Mouse (Mus musculus): Measurements from ENCODE around the gene Ccdc126. TPM values are rescaled to one million over a fixed set of nuclear protein-coding genes. Genes with fewer than 3 reads are reported as not detected.
"Not testable (repeated sequence)": the region's sequence is repeated elsewhere in the genome, so short reads cannot be mapped to it uniquely, and the experiment has no call there.

The Ccdc126 gene
- polyA plus RNA-seq, 1 experiment from 2014 or later, result 10.0 TPM

DNA sequence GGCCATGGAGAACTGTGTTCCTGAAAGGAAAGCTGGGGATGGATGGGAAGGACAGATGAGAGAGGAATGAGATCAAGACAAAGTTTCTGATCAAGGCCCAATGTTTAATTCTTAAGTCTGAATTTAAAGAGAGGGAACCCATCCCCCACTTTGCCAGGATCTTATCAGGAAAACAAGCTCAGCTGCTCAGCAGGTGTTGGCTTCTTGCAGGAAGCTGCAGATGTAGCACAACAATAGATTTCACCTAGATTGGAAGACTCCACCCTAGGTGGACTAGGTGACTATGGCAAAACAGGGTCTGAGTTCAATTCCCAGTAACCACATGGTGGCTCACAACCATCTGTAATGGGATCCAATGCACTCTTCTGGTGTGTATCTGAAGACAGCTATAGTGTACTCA is 20.8 kb upstream of the Ccdc126 start:
- no peak overlapping the region for H3K27ac ChIP-seq (ENCODE audit: low read depth, low read length)
- H3K27me3 ChIP-seq (ENCODE audit: control insufficient read depth, insufficient read depth, low read length), result no peaks in the 10 kb centered on the region
- H3K4me2 ChIP-seq (ENCODE audit: low read depth, low read length), result no peak overlapping the region
- no peak overlapping the region for H3K9ac ChIP-seq (replicated peaks; ENCODE audit: low read depth, low read length)
- H3K4me1 ChIP-seq (ENCODE audit: control insufficient read depth, insufficient read depth, low read length), result no peaks in the 10 kb centered on the region
- no peaks in the 10 kb centered on the region for H3K36me3 ChIP-seq (ENCODE audit: control insufficient read depth, insufficient read depth, low read length)
- H3K9me3 ChIP-seq (ENCODE audit: control insufficient read depth, low read length), result no peaks in the 10 kb centered on the region
- no peak overlapping the region for H3K4me3 ChIP-seq (ENCODE audit: low read depth, low read length)
- no peak for ATAC-seq (ENCODE audit: low read depth)

DNA sequence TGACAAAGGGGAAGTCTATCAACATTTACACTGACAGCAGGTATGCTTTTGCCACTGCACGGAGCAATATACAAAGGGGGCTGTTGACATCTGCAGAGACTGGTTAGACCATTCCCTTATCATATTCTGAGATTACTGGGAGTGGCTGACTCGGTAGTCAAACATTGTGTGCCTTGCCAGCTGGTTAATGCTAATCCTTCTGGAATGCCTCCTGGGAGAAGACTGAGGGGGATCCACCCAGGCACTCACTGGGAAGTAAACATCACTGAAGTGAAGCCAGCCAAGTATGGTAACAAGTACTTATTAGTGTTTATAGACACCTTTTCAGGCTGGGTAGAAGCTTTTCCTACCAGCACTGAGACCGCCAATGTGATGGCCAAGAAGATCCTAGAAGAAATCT is 4.3 kb upstream of the Ccdc126 start:
- H3K9ac ChIP-seq (replicated peaks; ENCODE audit: low read depth, low read length); H3K4me1 ChIP-seq (ENCODE audit: control insufficient read depth, insufficient read depth, low read length); H3K9me3 ChIP-seq (ENCODE audit: control insufficient read depth, low read length); H3K36me3 ChIP-seq (ENCODE audit: control insufficient read depth, insufficient read depth, low read length); H3K27ac ChIP-seq (ENCODE audit: low read depth, low read length); H3K4me2 ChIP-seq (ENCODE audit: low read depth, low read length); ATAC-seq (ENCODE audit: low read depth); H3K4me3 ChIP-seq (ENCODE audit: low read depth, low read length); H3K27me3 ChIP-seq (ENCODE audit: control insufficient read depth, insufficient read depth, low read length): not testable (repeated sequence)
- WGBS, result 61% methylated on average over 3 of the region's 3 CpGs

DNA sequence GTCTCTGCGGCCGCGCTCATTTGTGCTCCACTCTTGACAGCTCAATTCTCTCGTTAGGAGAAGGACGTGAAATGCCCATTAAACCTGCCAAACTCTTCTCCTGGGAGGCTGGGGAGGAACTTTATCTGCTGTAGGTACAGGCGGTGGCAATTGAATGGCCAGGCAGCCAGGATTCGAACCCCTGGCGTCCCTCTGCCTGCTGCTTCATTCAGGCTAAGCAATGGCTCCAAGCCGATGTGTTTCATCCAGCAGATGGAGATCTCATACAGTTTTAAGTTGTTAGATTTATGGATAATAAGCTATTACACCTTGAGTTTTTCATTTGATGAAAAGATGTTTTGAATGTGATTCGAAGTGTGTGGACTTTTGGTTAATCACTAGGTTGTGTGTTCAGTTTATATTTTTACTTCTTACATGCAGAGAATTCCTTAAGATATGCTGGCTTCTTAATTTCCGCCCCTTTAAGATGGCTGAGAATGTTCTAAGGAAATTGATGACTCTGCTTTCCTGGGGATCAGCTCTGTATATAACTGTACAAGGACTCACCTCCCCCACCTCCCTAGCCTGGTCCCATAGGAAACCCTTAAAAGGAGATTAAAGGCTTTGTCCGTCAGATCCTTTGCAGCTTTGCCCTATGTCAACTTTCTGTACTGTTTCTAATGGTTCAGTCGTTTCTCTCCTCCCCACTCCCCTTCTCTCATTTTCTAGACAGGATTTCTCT is 681 bp downstream of the Ccdc126 start:
- ATAC-seq (ENCODE audit: low read depth), result peak; percentile 29; the same call in 1 of the 2 replicates
- Histone ChIP-seq H3K27me3 (ENCODE audit: control insufficient read depth, insufficient read depth, low read length) (no peaks in the 10 kb centered on the region), H3K4me2 (ENCODE audit: low read depth, low read length) (peak overlapping the region; percentile 66), H3K9me3 (ENCODE audit: control insufficient read depth, low read length) (no peaks in the 10 kb centered on the region), H3K27ac (ENCODE audit: low read depth, low read length) (peak overlapping the region; percentile 87), H3K4me1 (ENCODE audit: control insufficient read depth, insufficient read depth, low read length) (0 out of 2 replicates have a peak, but pooled peaks cover 3% of the 10 kb centered on the region), H3K36me3 (ENCODE audit: control insufficient read depth, insufficient read depth, low read length) (no peaks in the 10 kb centered on the region), H3K4me3 (ENCODE audit: low read depth, low read length) (peak overlapping the region; percentile 61), H3K9ac (replicated peaks; ENCODE audit: low read depth, low read length) (peak overlapping the region; percentile 73)
- 13% methylated on average over 13 of the region's 13 CpGs for WGBS

DNA sequence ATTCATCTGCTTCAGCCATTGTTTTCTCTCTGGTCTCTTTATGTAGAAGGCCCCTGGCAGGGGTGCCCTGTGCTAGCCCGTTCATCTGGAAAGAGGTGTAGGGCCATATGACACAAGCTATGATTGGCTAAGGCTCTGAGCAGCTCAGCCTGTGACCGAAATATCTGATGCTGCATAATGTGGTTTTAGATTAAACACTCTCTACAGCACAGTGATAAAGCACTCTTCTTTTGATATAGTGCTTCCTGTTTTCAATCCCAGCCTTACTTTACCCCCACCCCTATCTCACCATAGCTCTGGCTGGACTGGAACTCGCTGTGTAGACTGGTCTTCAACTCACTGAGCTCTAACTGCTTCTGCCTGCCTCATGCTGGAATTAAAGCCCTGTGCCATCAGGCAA is 2.3 kb downstream of the Ccdc126 start:
- H3K27ac ChIP-seq (ENCODE audit: low read depth, low read length), result no peak overlapping the region

DNA sequence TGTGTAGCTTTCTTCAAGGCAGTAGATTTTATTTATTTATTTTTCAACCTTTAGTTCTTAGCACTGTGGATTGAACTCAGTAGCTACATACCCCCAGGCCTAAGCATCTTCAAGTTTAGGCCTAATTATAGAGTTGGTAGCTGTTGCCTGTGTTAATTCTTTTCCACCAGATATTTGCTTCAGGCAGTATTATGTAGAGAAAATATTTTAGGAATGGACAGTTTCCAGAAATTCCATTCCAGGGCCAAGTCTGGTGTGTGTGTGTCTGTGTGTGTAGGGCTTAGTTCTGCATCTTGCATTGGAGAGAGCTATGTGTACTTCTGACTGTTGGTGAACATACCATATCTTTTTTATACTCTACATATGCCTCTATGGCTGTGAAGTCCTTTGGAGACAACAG is 3.0 kb downstream of the Ccdc126 start:
- 0 out of 2 replicates have a peak, but pooled peaks cover 3% of the 10 kb centered on the region for H3K4me1 ChIP-seq (ENCODE audit: control insufficient read depth, insufficient read depth, low read length)
- no peak overlapping the region for H3K27ac ChIP-seq (ENCODE audit: low read depth, low read length)
- H3K27me3 ChIP-seq (ENCODE audit: control insufficient read depth, insufficient read depth, low read length), result no peaks in the 10 kb centered on the region
- H3K9ac ChIP-seq (replicated peaks; ENCODE audit: low read depth, low read length), result no peak overlapping the region
- H3K36me3 ChIP-seq (ENCODE audit: control insufficient read depth, insufficient read depth, low read length), result no peaks in the 10 kb centered on the region
- no peaks in the 10 kb centered on the region for H3K9me3 ChIP-seq (ENCODE audit: control insufficient read depth, low read length)
- no peak overlapping the region for H3K4me2 ChIP-seq (ENCODE audit: low read depth, low read length)
- H3K4me3 ChIP-seq (ENCODE audit: low read depth, low read length), result no peak overlapping the region
- no peak for ATAC-seq (ENCODE audit: low read depth)

More for the DNA sequence above, 2.3 kb downstream of the Ccdc126 start:
- Histone ChIP-seq H3K4me1 (ENCODE audit: control insufficient read depth, insufficient read depth, low read length) (0 out of 2 replicates have a peak, but pooled peaks cover 3% of the 10 kb centered on the region), H3K4me2 (ENCODE audit: low read depth, low read length) (no peak overlapping the region), H3K9ac (replicated peaks; ENCODE audit: low read depth, low read length) (no peak overlapping the region), H3K36me3 (ENCODE audit: control insufficient read depth, insufficient read depth, low read length) (no peaks in the 10 kb centered on the region), H3K27me3 (ENCODE audit: control insufficient read depth, insufficient read depth, low read length) (no peaks in the 10 kb centered on the region), H3K4me3 (ENCODE audit: low read depth, low read length) (no peak overlapping the region), H3K9me3 (ENCODE audit: control insufficient read depth, low read length) (no peaks in the 10 kb centered on the region)
- no peak for ATAC-seq (ENCODE audit: low read depth)
- 83% methylated on average over 3 of the region's 3 CpGs for WGBS

DNA sequence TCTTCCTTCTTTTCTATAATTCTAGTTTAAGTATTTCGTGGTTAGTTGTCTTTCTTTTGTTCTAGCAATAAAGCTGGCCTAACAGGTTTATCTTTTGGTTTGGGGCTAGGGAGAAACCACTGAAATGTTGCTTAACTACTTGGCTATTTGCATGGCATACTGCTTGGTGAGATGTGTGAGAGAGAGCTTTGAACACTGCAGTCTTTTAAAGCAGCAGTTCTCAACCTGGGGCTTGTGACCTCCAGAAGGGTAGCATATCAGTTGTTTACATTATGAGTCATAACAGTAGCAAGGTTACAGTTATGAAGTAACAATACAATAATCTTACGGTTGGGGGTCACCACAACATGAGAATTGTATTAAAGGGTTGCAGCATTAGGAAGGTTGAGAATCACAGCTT is 3.9 kb downstream of the Ccdc126 start:
- no peak overlapping the region for H3K27ac ChIP-seq (ENCODE audit: low read depth, low read length)
- H3K4me1 ChIP-seq (ENCODE audit: control insufficient read depth, insufficient read depth, low read length), result 0 out of 2 replicates have a peak, but pooled peaks cover 3% of the 10 kb centered on the region
- no peak overlapping the region for H3K4me3 ChIP-seq (ENCODE audit: low read depth, low read length)
- no peaks in the 10 kb centered on the region for H3K36me3 ChIP-seq (ENCODE audit: control insufficient read depth, insufficient read depth, low read length)
- no peaks in the 10 kb centered on the region for H3K27me3 ChIP-seq (ENCODE audit: control insufficient read depth, insufficient read depth, low read length)
- 71% methylated on average over 2 of the region's 2 CpGs for WGBS
- H3K9me3 ChIP-seq (ENCODE audit: control insufficient read depth, low read length), result no peaks in the 10 kb centered on the region
- ATAC-seq (ENCODE audit: low read depth), result no peak
- no peak overlapping the region for H3K4me2 ChIP-seq (ENCODE audit: low read depth, low read length)
- no peak overlapping the region for H3K9ac ChIP-seq (replicated peaks; ENCODE audit: low read depth, low read length)

DNA sequence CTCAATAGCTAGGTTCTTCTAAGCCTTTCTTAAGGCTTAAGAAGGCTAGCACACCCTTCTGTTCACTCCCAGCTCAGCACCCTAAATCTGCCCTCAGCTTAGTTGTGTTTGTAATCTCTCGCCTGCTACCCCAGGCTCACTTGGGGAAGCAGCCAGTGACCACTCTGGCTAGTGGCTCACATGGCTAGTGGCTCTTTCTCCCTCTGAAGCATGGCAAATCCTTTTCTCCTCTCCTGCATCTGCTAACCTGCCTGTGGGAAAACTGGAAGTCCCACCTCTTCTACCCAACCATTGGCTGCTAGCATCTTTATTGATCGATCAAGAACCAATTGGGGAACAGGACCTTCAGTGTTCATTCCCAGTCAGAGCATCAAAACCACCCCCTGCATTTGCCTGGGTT is 5.5 kb downstream of the Ccdc126 start:
- no peak overlapping the region for H3K4me2 ChIP-seq (ENCODE audit: low read depth, low read length)

DNA sequence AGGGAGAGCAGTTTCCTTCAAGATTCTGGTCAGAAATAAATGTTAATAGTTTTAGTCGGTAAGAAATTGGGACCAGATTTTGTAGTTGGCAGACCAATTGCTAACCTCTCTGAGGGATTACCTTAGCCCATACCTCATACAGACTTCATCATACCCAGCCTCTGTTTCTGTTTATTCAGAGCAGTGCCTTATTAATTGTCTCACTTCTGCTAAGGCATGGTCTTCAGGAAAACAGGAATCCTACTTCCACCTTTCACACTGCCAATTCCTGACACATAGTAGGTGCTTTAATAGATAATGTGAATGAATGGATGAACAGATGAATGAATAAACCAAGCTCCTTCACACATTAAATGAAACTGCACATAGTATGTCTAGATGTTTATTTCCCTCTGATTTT is 6.2 kb downstream of the Ccdc126 start:
- H3K36me3 ChIP-seq (ENCODE audit: control insufficient read depth, insufficient read depth, low read length), result no peaks in the 10 kb centered on the region
- H3K9me3 ChIP-seq (ENCODE audit: control insufficient read depth, low read length), result no peaks in the 10 kb centered on the region
- 67% methylated on average over 1 of the region's 1 CpGs for WGBS
- H3K9ac ChIP-seq (replicated peaks; ENCODE audit: low read depth, low read length), result no peak overlapping the region
- H3K27ac ChIP-seq (ENCODE audit: low read depth, low read length), result no peak overlapping the region
- no peak overlapping the region for H3K4me3 ChIP-seq (ENCODE audit: low read depth, low read length)
- ATAC-seq (ENCODE audit: low read depth), result no peak
- no peaks in the 10 kb centered on the region for H3K27me3 ChIP-seq (ENCODE audit: control insufficient read depth, insufficient read depth, low read length)
- no peaks in the 10 kb centered on the region for H3K4me1 ChIP-seq (ENCODE audit: control insufficient read depth, insufficient read depth, low read length)
- no peak overlapping the region for H3K4me2 ChIP-seq (ENCODE audit: low read depth, low read length)

More for the DNA sequence above, 5.5 kb downstream of the Ccdc126 start:
- WGBS, result 75% methylated on average over 2 of the region's 2 CpGs
- no peak for ATAC-seq (ENCODE audit: low read depth)
- H3K4me3 ChIP-seq (ENCODE audit: low read depth, low read length), result no peak overlapping the region
- no peak overlapping the region for H3K27ac ChIP-seq (ENCODE audit: low read depth, low read length)
- H3K9me3 ChIP-seq (ENCODE audit: control insufficient read depth, low read length), result no peaks in the 10 kb centered on the region
- H3K36me3 ChIP-seq (ENCODE audit: control insufficient read depth, insufficient read depth, low read length), result no peaks in the 10 kb centered on the region
- H3K27me3 ChIP-seq (ENCODE audit: control insufficient read depth, insufficient read depth, low read length), result no peaks in the 10 kb centered on the region
- no peak overlapping the region for H3K9ac ChIP-seq (replicated peaks; ENCODE audit: low read depth, low read length)
- 0 out of 2 replicates have a peak, but pooled peaks cover 3% of the 10 kb centered on the region for H3K4me1 ChIP-seq (ENCODE audit: control insufficient read depth, insufficient read depth, low read length)

DNA sequence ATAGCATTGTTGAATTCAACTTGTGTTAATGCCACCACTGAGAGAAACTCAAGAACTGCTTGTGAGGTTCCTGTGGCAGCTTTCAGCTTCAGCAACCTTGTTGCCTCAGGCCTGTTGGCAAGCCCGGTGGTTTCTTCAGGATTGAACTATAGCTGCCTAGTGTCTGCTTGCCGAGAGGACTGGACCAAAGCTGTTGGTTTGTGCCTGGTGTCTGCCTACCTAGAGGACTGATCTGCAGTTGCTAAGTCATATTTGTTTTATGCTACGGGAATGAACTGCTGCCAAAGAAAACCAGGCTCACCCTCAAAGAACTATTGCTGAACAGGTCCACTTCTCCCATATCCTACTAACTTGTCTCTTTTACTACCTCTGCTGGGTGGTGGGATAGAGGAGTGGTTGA is 7.8 kb downstream of the Ccdc126 start:
- 90% methylated on average over 3 of the region's 3 CpGs for WGBS
- no peak for ATAC-seq (ENCODE audit: low read depth)

More for the DNA sequence above, 7.8 kb downstream of the Ccdc126 start:
- H3K9ac ChIP-seq (replicated peaks; ENCODE audit: low read depth, low read length), result no peak overlapping the region
- H3K4me3 ChIP-seq (ENCODE audit: low read depth, low read length), result no peak overlapping the region
- H3K27me3 ChIP-seq (ENCODE audit: control insufficient read depth, insufficient read depth, low read length), result no peaks in the 10 kb centered on the region
- H3K27ac ChIP-seq (ENCODE audit: low read depth, low read length), result no peak overlapping the region
- no peaks in the 10 kb centered on the region for H3K4me1 ChIP-seq (ENCODE audit: control insufficient read depth, insufficient read depth, low read length)
- no peak overlapping the region for H3K4me2 ChIP-seq (ENCODE audit: low read depth, low read length)
- H3K9me3 ChIP-seq (ENCODE audit: control insufficient read depth, low read length), result no peaks in the 10 kb centered on the region
- H3K36me3 ChIP-seq (ENCODE audit: control insufficient read depth, insufficient read depth, low read length), result no peaks in the 10 kb centered on the region
